Mouse (Mus musculus) embryonic fibroblast, embryonic 13.5 days (primary cell): ENCODE measurements around the gene Atxn7l1. TPM values are rescaled to one million over a fixed set of nuclear protein-coding genes. Genes with fewer than 3 reads are reported as not detected.
"Not testable (repeated sequence)": the region's sequence is repeated elsewhere in the genome, so short reads cannot be mapped to it uniquely, and the experiment has no call there.

Experiments used
- H3K27ac ChIP-seq: 2 replicates; pipeline ENCODE4 v1.5.1; 2012; ENCODE audit warnings: low read length, control low read depth, inconsistent platforms; ENCODE audit not compliant: insufficient read depth
- H3K4me1 ChIP-seq: 2 replicates; pipeline ENCODE4 v1.6.1; 2011; ENCODE audit warnings: low read length; ENCODE audit not compliant: control insufficient read depth, insufficient read depth
- H3K4me3 ChIP-seq: 2 replicates; pipeline ENCODE4 v1.5.1; 2011; ENCODE audit warnings: mild to moderate bottlenecking, control low read depth, low read length; ENCODE audit not compliant: insufficient read depth
- CTCF ChIP-seq: IDR thresholded peaks from 2 replicates; pipeline ENCODE4 v1.5.1; 2011; ENCODE audit warnings: mild to moderate bottlenecking, control low read depth, low read length, moderate library complexity, borderline replicate concordance; ENCODE audit not compliant: insufficient read depth
- POLR2A ChIP-seq: IDR thresholded peaks from 2 replicates; pipeline ENCODE4 v1.6.1; 2011; ENCODE audit warnings: low read depth, mild to moderate bottlenecking, control low read depth, low read length, moderate library complexity
- polyA plus RNA-seq: library from polyadenylated mRNA; stranded (reverse); fragments of >200 nt; gene quantifications from 2 replicates; pipeline ENCODE4 v1.2.4, GENCODE M21; 2011; ENCODE audit warnings: low read depth; ENCODE audit not compliant: missing spikeins, insufficient read length

The Atxn7l1 gene
- polyA plus RNA-seq, 1 experiment, result 19.5 TPM

DNA sequence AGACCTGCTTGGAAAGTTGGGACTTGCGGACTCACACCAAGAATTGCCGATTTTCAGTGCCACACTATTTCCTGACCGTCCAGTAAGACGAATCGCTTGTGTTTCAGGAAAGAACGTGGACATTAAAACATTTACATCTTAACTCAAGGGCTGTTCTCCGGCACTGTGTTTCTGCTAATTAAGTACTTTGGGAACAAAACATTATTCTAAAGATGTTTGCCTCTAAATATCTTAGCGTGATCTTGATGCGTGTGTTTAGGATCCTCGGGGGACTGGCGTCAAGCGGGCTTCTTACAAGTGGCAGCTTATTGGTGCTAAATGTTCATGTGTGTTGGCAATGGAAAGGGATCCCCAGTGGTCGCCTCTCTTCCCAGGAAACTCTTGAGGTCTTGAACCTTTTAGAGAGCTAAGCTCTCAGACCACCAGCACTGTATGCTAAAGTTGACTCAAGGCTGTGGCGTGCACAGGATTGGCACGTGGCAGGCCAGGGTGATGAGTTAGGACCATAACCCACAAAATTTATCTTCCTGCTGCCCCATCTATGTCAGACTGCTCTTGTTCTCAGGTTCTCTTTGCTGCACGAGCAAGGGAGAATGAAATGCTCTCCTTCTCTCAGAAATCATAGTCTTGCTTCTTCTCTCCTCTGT lies 2.2 kb downstream of the Atxn7l1 start:
- Histone ChIP-seq H3K4me1 (no peaks in the 10 kb centered on the region), H3K27ac (no peak overlapping the region), H3K4me3 (no peak overlapping the region)
- TF ChIP-seq CTCF (no peak), POLR2A (no peak)

DNA sequence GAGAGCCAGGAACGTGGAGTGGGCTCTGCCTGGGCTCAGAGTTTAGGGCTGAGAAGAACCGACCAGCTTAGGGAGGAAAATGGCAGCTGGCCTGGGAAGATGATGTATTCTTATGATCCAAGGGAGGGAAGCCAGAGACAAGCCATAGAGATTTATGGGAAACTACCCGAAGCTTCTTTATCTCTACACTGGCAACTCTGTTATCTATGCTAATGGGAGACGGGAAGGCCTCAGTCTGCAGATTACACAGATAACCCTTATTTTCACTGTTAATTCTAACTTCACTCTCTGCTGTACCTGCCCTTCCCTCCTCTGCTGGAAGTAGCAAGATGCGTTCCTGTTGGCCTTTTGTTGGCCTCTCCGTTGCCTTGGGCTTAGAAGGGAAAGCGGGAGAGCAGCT lies 5.6 kb downstream of the Atxn7l1 start:
- no peak overlapping the region for H3K27ac ChIP-seq
- TF ChIP-seq CTCF (no peak), POLR2A (no peak)
- H3K4me1 ChIP-seq, result peaks cover under 1% of the 10 kb centered on the region; the same call in 1 of the 2 replicates
- H3K4me3 ChIP-seq, result no peak overlapping the region

DNA sequence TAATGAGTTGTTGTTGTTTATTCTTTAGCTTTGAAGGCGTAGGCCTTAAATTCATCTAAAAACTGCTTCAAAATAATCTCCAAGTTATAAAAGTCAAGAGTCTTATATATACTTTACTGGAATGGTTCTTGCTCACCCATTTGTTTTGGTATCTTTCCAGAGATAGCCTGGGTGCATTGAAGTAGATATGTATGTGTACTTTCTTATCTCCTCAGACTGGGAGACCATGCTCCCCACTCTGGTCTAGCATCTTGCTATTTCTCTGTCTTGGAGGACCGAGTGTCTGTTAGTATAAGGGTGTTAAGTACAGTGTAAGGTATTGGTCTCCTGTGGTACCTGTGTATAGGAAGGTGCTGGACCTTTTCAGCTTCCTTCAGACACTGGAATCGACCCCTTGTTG lies 6.4 kb downstream of the Atxn7l1 start:
- no peak for TF ChIP-seq CTCF
- no peak for TF ChIP-seq POLR2A
- H3K27ac ChIP-seq, result no peak overlapping the region
- peaks cover 3% of the 10 kb centered on the region; the same call in 1 of the 2 replicates for H3K4me1 ChIP-seq
- H3K4me3 ChIP-seq, result no peak overlapping the region

- H3K27ac ChIP-seq, result no peak overlapping the region
- TF ChIP-seq POLR2A, result no peak
- no peak for TF ChIP-seq CTCF
- H3K4me1 ChIP-seq, result peaks cover 3% of the 10 kb centered on the region; the same call in 1 of the 2 replicates
- no peak overlapping the region for H3K4me3 ChIP-seq
Observed at GRCm38 (mm10) chr12:33154732-33155131, 7.2 kb downstream of the Atxn7l1 start.

DNA sequence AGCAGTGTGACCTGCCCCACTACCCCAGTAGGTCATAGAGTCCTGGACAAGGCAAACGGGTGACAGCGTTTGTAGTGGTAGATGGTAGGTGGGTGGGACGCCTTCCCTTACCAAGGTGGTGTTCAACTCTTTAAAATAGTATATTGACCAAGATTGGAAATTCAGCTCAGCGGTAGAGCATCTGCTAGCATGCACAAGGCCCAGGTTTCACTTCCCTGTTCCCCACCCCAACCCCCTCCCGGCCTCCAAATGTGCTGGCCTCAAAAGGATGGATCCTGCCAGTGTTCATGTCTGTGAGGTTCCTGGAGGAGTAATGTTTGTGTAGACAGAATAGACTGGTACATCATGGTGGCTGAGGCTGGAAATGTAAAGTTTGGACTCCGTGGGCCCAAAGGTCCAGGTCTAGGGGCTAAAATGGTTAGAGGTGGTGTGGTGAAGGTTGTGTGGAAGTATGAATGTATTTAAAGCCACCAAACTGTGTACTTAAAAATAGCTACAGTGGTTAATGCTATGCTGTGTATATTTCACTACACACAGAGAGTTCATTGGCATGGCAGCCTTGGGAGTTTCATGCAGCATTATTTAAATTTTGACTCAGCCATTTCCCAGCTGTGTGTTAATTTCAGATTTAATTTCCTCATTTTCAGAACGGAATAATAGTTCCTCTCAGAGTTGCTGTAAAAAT lies 9.0 kb downstream of the Atxn7l1 start:
- TF ChIP-seq POLR2A, result no peak
- TF ChIP-seq CTCF, result no peak
- no peak overlapping the region for H3K4me3 ChIP-seq
- H3K4me1 ChIP-seq, result peaks cover 3% of the 10 kb centered on the region; the same call in 1 of the 2 replicates
- H3K27ac ChIP-seq, result no peak overlapping the region

DNA sequence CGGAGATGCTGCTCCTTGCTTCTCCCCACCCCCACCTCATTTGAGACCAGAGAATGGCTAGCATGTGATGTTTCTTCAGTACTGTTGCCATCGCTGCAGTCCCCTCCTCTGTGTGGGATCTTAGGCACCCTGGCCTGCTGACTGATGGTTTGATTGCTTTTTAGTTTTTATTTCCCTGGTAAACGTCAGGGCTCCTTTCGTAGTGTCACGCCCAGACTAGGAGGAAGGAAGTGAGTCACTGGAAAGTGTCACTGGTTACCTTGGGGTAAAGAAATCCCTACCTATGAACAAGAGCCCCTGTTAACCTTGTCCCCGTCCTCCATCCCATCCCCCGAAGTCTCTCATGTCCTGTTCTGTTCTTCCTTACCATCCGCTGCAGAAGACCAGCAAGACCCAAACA lies 10.8 kb downstream of the Atxn7l1 start:
- H3K27ac ChIP-seq, result no peak overlapping the region
- no peak for TF ChIP-seq CTCF
- no peak for TF ChIP-seq POLR2A
- H3K4me3 ChIP-seq, result no peak overlapping the region
- peaks cover 7% of the 10 kb centered on the region; the same call in 1 of the 2 replicates for H3K4me1 ChIP-seq

- peaks cover 7% of the 10 kb centered on the region; the same call in 1 of the 2 replicates for H3K4me1 ChIP-seq
- H3K27ac ChIP-seq, result no peak overlapping the region
- H3K4me3 ChIP-seq, result no peak overlapping the region
- TF ChIP-seq POLR2A, result no peak
- TF ChIP-seq CTCF, result no peak
Observed at GRCm38 (mm10) chr12:33160406-33160805, 12.9 kb downstream of the Atxn7l1 start.

- Histone ChIP-seq H3K27ac (no peak overlapping the region), H3K4me1 (peaks cover 7% of the 10 kb centered on the region; the same call in 1 of the 2 replicates), H3K4me3 (no peak overlapping the region)
- no peak for TF ChIP-seq CTCF
- TF ChIP-seq POLR2A, result no peak
Observed at GRCm38 (mm10) chr12:33162541-33162940, 15.0 kb downstream of the Atxn7l1 start.

DNA sequence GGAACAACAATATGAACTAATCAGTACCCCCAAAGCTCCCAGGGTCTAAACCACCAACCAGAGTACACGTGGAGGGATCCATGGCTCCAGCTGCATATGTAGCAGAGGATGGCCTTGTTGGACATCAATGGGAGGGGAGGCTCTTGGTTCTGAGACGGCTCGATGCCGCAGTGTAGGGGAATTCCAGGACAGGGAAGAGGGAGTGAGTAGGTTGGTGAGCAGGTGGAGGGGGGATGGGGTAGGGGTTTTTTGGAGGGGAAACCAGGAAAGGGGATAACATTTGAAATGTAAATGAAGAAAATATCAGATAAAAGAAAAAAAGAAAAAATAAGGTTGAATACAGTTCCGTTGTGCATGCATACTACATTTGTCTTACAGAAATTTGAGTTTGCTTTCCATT lies 16.5 kb downstream of the Atxn7l1 start:
- not testable (repeated sequence) for H3K27ac ChIP-seq, H3K4me3 ChIP-seq, H3K4me1 ChIP-seq

DNA sequence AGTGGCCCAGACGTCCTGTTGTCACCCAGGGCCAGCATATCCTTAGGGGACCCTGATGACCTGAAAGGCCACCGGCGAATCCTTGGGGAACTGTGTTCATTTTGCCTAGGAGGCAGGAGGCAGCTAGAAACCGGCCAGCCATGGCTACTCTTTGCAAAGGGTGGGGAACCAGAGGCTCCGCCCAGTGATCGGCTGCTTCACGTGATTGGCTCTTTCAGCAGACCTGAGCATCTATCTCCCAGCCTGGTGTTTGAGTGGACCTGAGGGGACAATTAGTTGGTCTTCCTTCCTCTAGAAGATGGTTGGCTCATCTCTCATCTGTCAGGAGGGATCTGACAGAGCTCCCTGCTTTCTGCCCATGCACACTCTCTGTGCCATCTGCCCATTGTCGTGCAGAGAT lies 19.2 kb downstream of the Atxn7l1 start:
- TF ChIP-seq CTCF, result no peak
- no peak for TF ChIP-seq POLR2A
- Histone ChIP-seq H3K4me1 (peaks cover 12% of the 10 kb centered on the region; the same call in 1 of the 2 replicates), H3K27ac (no peak overlapping the region), H3K4me3 (no peak overlapping the region)
